Mouse (Mus musculus) embryonic facial prominence, embryonic 12.5 days (tissue): ENCODE results near the gene Acsl1. TPM values are rescaled to one million over a fixed set of nuclear protein-coding genes. Genes with fewer than 3 reads are reported as not detected.

ENCODE experiments used
- ATAC-seq: fragments of 200-750 bp; cut with Nextera tagmentation; 2 replicates; pipeline ENCODE4 v1.8.0; 2017; ENCODE audit not compliant: insufficient number of reproducible peaks, insufficient read depth, low FRiP score, low TSS enrichment
- H3K27ac ChIP-seq: fragments of 300-500 bp; sonication (generic); 2 replicates; pipeline ENCODE4 v1.5.1; 2016; ENCODE audit warnings: mild to moderate bottlenecking
- H3K27me3 ChIP-seq: fragments of 300-500 bp; sonication (generic); 2 replicates; pipeline ENCODE4 v1.6.1; 2016; ENCODE audit warnings: mild to moderate bottlenecking, moderate library complexity
- H3K36me3 ChIP-seq: fragments of 300-500 bp; sonication (generic); 2 replicates; pipeline ENCODE4 v1.6.1; 2016; ENCODE audit warnings: mild to moderate bottlenecking
- H3K4me1 ChIP-seq: fragments of 300-500 bp; sonication (generic); 2 replicates; pipeline ENCODE4 v1.6.1; 2016
- H3K4me2 ChIP-seq: fragments of 300-500 bp; sonication (generic); replicated peaks from 2 replicates; pipeline ENCODE4 v1.6.1; 2016; ENCODE audit warnings: mild to moderate bottlenecking, moderate library complexity
- H3K4me3 ChIP-seq: fragments of 300-500 bp; sonication (generic); 2 replicates; pipeline ENCODE4 v1.5.1; 2016; ENCODE audit warnings: mild to moderate bottlenecking
- H3K9ac ChIP-seq: fragments of 300-500 bp; sonication (generic); 2 replicates; pipeline ENCODE4 v1.6.1; 2016; ENCODE audit warnings: mild to moderate bottlenecking, moderate library complexity
- H3K9me3 ChIP-seq: fragments of 300-500 bp; sonication (generic); 2 replicates; pipeline ENCODE4 v1.6.1; 2016; ENCODE audit warnings: mild to moderate bottlenecking, moderate library complexity
- WGBS: fragments of 180-500 bp; shearing (Covaris S2); methylation state at CpG from one replicate; pipeline ENCODE4 v1.1.7; 2016; 5-methylcytosine and 5-hydroxymethylcytosine counted together
- polyA plus RNA-seq: library from polyadenylated mRNA; unstranded; fragments of >200 nt; fragmentation: Nextera tagmentation; extraction: Ambion mirVana; gene quantifications from 2 replicates; pipeline ENCODE4 v1.2.1, GENCODE M21; 2016

The Acsl1 gene
- polyA plus RNA-seq, 1 experiment from 2014 or later = 12.2 TPM

- Histone ChIP-seq H3K4me3 (no peak overlapping the region), H3K27me3 (0 out of 2 replicates have a peak, but pooled peaks cover 4% of the 10 kb centered on the region), H3K9ac (no peak overlapping the region), H3K36me3 (no peaks in the 10 kb centered on the region), H3K27ac (no peak overlapping the region), H3K4me2 (no peak overlapping the region), H3K4me1 (peaks cover 8% of the 10 kb centered on the region), H3K9me3 (no peaks in the 10 kb centered on the region)
- 80% methylated on average over 9 of the region's 9 CpGs for WGBS
- no peak for ATAC-seq
Observed at GRCm38 (mm10) chr8:46477747-46478458, 7.1 kb downstream of the Acsl1 start.

GRCm38 (mm10) chr8:46478783-46479182 is 7.9 kb downstream of the Acsl1 start:
- Histone ChIP-seq H3K4me1 (peaks cover 8% of the 10 kb centered on the region), H3K9me3 (no peaks in the 10 kb centered on the region), H3K27me3 (no peaks in the 10 kb centered on the region), H3K9ac (no peak overlapping the region), H3K4me2 (no peak overlapping the region), H3K36me3 (no peaks in the 10 kb centered on the region), H3K4me3 (no peak overlapping the region), H3K27ac (no peak overlapping the region)
- no peak for ATAC-seq
- WGBS = 90% methylated on average over 10 of the region's 10 CpGs

- Histone ChIP-seq H3K36me3 (no peaks in the 10 kb centered on the region), H3K4me1 (peaks cover 8% of the 10 kb centered on the region), H3K4me3 (no peak overlapping the region), H3K9me3 (no peaks in the 10 kb centered on the region), H3K27me3 (no peaks in the 10 kb centered on the region), H3K27ac (no peak overlapping the region), H3K4me2 (no peak overlapping the region), H3K9ac (no peak overlapping the region)
- no peak for ATAC-seq
- 38% methylated on average over 7 of the region's 7 CpGs for WGBS
Observed at GRCm38 (mm10) chr8:46479794-46480532, 9.1 kb downstream of the Acsl1 start.

- H3K9ac ChIP-seq = no peak overlapping the region
- no peak for ATAC-seq
- peaks cover 8% of the 10 kb centered on the region for H3K4me1 ChIP-seq
- no peak overlapping the region for H3K4me2 ChIP-seq
- H3K36me3 ChIP-seq = no peaks in the 10 kb centered on the region
- no peak overlapping the region for H3K4me3 ChIP-seq
- H3K27me3 ChIP-seq = no peaks in the 10 kb centered on the region
- 64% methylated on average over 6 of the region's 6 CpGs for WGBS
- no peak overlapping the region for H3K27ac ChIP-seq
- H3K9me3 ChIP-seq = no peaks in the 10 kb centered on the region
Observed at GRCm38 (mm10) chr8:46480533-46480900, 9.7 kb downstream of the Acsl1 start.

- Histone ChIP-seq H3K4me2 (no peak overlapping the region), H3K9me3 (no peaks in the 10 kb centered on the region), H3K27me3 (no peaks in the 10 kb centered on the region), H3K9ac (no peak overlapping the region), H3K4me1 (peaks cover 9% of the 10 kb centered on the region), H3K36me3 (no peaks in the 10 kb centered on the region), H3K27ac (no peak overlapping the region), H3K4me3 (no peak overlapping the region)
- ATAC-seq = no peak
- 85% methylated on average over 4 of the region's 4 CpGs for WGBS
Observed at GRCm38 (mm10) chr8:46482771-46483170, 11.9 kb downstream of the Acsl1 start.

GRCm38 (mm10) chr8:46483247-46483646 is 12.4 kb downstream of the Acsl1 start:
- peaks cover 14% of the 10 kb centered on the region for H3K4me1 ChIP-seq
- ATAC-seq = no peak
- 71% methylated on average over 4 of the region's 4 CpGs for WGBS
- H3K27me3 ChIP-seq = no peaks in the 10 kb centered on the region
- H3K4me3 ChIP-seq = no peak overlapping the region
- H3K27ac ChIP-seq = no peak overlapping the region
- no peak overlapping the region for H3K4me2 ChIP-seq
- no peaks in the 10 kb centered on the region for H3K36me3 ChIP-seq
- H3K9me3 ChIP-seq = no peaks in the 10 kb centered on the region
- H3K9ac ChIP-seq = no peak overlapping the region

- H3K36me3 ChIP-seq = no peaks in the 10 kb centered on the region
- no peaks in the 10 kb centered on the region for H3K27me3 ChIP-seq
- ATAC-seq = no peak
- no peak overlapping the region for H3K4me3 ChIP-seq
- H3K9ac ChIP-seq = no peak overlapping the region
- H3K4me1 ChIP-seq = peaks cover 15% of the 10 kb centered on the region
- WGBS = 39% methylated on average over 4 of the region's 4 CpGs
- no peaks in the 10 kb centered on the region for H3K9me3 ChIP-seq
- H3K27ac ChIP-seq = no peak overlapping the region
- H3K4me2 ChIP-seq = no peak overlapping the region
Observed at GRCm38 (mm10) chr8:46484077-46484476, 13.2 kb downstream of the Acsl1 start.

- H3K4me3 ChIP-seq = no peak overlapping the region
- H3K36me3 ChIP-seq = no peaks in the 10 kb centered on the region
- H3K4me2 ChIP-seq = no peak overlapping the region
- H3K27ac ChIP-seq = no peak overlapping the region
- no peaks in the 10 kb centered on the region for H3K27me3 ChIP-seq
- 90% methylated on average over 8 of the region's 8 CpGs for WGBS
- no peaks in the 10 kb centered on the region for H3K9me3 ChIP-seq
- no peak for ATAC-seq
- peaks cover 12% of the 10 kb centered on the region for H3K4me1 ChIP-seq
- no peak overlapping the region for H3K9ac ChIP-seq
Observed at GRCm38 (mm10) chr8:46484931-46485463, 14.2 kb downstream of the Acsl1 start.

- Histone ChIP-seq H3K9ac (no peak overlapping the region), H3K27ac (no peak overlapping the region), H3K36me3 (no peaks in the 10 kb centered on the region), H3K27me3 (no peaks in the 10 kb centered on the region), H3K9me3 (no peaks in the 10 kb centered on the region), H3K4me1 (peaks cover 7% of the 10 kb centered on the region; the same call in 1 of the 2 replicates), H3K4me2 (no peak overlapping the region; the same call in 1 of the 2 replicates), H3K4me3 (no peak overlapping the region)
- no peak for ATAC-seq
- WGBS = 17% methylated on average over 7 of the region's 7 CpGs
Observed at GRCm38 (mm10) chr8:46488085-46488561, 17.3 kb downstream of the Acsl1 start.

- H3K27me3 ChIP-seq = no peaks in the 10 kb centered on the region
- no peak overlapping the region for H3K4me3 ChIP-seq
- H3K4me2 ChIP-seq = no peak overlapping the region
- H3K9ac ChIP-seq = no peak overlapping the region
- WGBS = 82% methylated on average over 1 of the region's 1 CpGs
- peaks cover 7% of the 10 kb centered on the region; the same call in 1 of the 2 replicates for H3K4me1 ChIP-seq
- H3K27ac ChIP-seq = no peak overlapping the region
- H3K9me3 ChIP-seq = no peaks in the 10 kb centered on the region
- H3K36me3 ChIP-seq = no peaks in the 10 kb centered on the region
- no peak for ATAC-seq
Observed at GRCm38 (mm10) chr8:46489196-46489595, 18.4 kb downstream of the Acsl1 start.

- Histone ChIP-seq H3K4me1 (peaks cover 7% of the 10 kb centered on the region; the same call in 1 of the 2 replicates), H3K27ac (no peak overlapping the region), H3K9me3 (no peaks in the 10 kb centered on the region), H3K4me3 (no peak overlapping the region), H3K4me2 (no peak overlapping the region), H3K27me3 (no peaks in the 10 kb centered on the region), H3K36me3 (no peaks in the 10 kb centered on the region), H3K9ac (no peak overlapping the region)
- WGBS = 93% methylated on average over 8 of the region's 8 CpGs
- no peak for ATAC-seq
Observed at GRCm38 (mm10) chr8:46490250-46490649, 19.4 kb downstream of the Acsl1 start.

GRCm38 (mm10) chr8:46490821-46491220 is 20.0 kb downstream of the Acsl1 start:
- ATAC-seq = no peak
- Histone ChIP-seq H3K27ac (no peak overlapping the region), H3K4me1 (peaks cover 7% of the 10 kb centered on the region; the same call in 1 of the 2 replicates), H3K9ac (no peak overlapping the region), H3K27me3 (no peaks in the 10 kb centered on the region), H3K4me3 (no peak overlapping the region), H3K36me3 (no peaks in the 10 kb centered on the region), H3K4me2 (no peak overlapping the region), H3K9me3 (no peaks in the 10 kb centered on the region)
- 88% methylated on average over 6 of the region's 6 CpGs for WGBS
